Mouse (Mus musculus): Measurements from ENCODE around the gene Cx3cl1. TPM values are rescaled to one million over a fixed set of nuclear protein-coding genes. Genes with fewer than 3 reads are reported as not detected.

The Cx3cl1 gene
- total RNA-seq, 2 experiments from 2014 or later: 0.38 to 7.5 TPM

DNA sequence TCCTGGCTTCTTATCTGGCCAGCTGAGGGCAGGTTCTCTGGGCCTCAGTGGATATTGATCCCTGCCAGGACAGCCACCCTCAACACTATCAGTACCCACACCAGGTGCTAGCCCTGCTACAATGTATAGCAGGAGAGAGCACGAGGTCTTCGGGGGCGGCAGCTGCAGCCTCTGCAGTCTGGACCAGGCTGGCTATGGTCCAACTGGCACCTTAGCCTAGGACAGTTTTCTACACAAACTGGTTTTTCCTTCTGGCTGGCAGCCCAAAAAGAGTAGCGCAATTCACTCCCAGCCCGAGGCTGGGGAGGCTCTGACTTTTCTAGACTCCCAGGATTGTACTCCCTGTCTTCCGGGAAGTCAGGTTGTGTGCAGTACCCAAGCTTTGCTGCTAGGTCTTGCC, 864 bp upstream of the Cx3cl1 start:
- ATAC-seq (replicated peaks; ENCODE audit: low FRiP score, poor library complexity, severe bottlenecking): peak; percentile 75

DNA sequence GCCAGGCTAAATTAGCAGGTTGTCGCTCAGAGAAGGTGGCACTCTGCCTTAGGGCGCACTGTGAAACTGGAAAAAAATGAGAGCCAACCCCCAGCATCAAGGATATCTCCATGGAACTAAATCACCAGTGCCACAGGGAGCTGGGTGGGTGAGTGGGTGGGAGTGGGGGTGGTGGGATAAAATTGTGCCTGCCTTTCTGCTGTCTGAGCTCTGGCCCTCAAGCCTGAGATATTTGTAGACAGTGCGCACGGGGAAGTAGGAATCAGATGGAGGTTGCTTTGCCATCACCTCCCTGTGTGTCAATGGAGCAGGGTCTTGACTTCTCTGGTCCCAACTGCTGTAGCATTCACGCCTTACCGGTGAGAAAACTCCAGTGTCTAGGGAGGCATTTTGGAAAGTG, 1.2 kb downstream of the Cx3cl1 start:
- ATAC-seq (replicated peaks; ENCODE audit: low FRiP score, poor library complexity, severe bottlenecking): no peak

- ATAC-seq (replicated peaks; ENCODE audit: low FRiP score, poor library complexity, severe bottlenecking): no peak
Measured at GRCm38 (mm10) chr8:94773700-94774171, 1.9 kb downstream of the Cx3cl1 start.

- ATAC-seq (replicated peaks; ENCODE audit: low FRiP score, poor library complexity, severe bottlenecking): no peak
Measured at GRCm38 (mm10) chr8:94774601-94775000, 2.8 kb downstream of the Cx3cl1 start.

DNA sequence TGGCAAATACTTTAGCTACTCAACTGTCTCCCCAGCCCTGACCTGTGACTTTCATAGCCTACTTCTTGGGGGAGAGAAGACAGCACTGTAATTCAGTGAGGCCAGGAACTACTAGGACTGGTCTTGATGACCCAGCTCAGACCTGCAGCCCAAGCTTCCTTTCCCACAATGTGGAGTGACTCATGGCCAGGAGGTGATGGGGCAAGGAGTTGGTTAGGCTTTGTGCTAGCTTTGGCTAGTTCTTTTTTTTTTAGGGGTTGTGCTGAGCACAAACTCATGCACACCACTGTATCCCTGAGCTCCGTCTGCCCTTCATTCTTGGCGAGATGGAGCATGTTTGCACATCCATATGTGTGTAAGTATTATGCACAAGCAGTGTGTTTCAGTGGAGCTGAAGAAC, 4.5 kb downstream of the Cx3cl1 start:
- ATAC-seq (replicated peaks; ENCODE audit: low FRiP score, poor library complexity, severe bottlenecking): no peak

GRCm38 (mm10) chr8:94778036-94778435, 6.2 kb downstream of the Cx3cl1 start:
- no peak for ATAC-seq (replicated peaks; ENCODE audit: low FRiP score, poor library complexity, severe bottlenecking)

- ATAC-seq (replicated peaks; ENCODE audit: low FRiP score, poor library complexity, severe bottlenecking): no peak
Measured at GRCm38 (mm10) chr8:94778473-94778872, 6.7 kb downstream of the Cx3cl1 start.

DNA sequence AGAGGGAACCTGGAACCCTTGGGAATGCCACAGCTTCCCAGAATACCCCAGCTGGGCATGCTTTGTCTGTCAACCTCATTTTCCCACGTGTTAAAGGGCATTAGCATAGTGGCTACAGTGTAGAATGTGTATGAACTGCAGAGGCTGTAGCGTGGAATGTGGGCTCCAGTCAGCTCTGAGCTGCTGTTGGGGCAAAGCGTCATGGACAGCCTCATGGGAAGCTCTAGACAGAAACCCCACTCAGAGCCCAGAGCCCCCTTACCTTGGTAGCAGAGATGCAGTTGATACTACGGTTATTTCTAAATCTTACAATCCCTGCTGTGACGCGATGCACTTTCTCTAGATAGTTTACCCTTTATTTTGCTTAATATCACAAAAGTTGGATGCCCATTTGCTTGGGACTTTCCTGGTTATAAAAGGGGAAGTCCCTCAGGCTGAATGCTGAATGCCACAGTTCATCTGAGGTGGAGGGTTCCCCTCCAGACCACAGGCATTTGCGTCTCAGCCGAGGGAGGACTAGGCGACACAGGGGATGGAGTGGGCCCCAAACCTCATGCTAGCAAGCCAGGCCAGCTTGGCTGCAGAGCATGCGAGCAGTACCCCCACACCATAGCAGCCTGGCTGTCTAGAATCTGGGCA, 7.2 kb downstream of the Cx3cl1 start:
- ATAC-seq (replicated peaks; ENCODE audit: low FRiP score, poor library complexity, severe bottlenecking): no peak

DNA sequence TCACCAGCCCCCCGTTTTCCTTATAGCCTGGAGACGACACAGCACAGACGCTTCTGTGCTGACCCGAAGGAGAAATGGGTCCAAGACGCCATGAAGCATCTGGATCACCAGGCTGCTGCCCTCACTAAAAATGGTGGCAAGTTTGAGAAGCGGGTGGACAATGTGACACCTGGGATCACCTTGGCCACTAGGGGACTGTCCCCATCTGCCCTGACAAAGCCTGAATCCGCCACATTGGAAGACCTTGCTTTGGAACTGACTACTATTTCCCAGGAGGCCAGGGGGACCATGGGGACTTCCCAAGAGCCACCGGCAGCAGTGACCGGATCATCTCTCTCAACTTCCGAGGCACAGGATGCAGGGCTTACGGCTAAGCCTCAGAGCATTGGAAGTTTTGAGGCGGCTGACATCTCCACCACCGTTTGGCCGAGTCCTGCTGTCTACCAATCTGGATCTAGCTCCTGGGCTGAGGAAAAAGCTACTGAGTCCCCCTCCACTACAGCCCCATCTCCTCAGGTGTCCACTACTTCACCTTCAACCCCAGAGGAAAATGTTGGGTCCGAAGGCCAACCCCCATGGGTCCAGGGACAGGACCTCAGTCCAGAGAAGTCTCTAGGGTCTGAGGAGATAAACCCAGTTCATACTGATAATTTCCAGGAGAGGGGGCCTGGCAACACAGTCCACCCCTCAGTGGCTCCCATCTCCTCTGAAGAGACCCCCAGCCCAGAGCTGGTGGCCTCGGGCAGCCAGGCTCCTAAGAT, 7.9 kb downstream of the Cx3cl1 start:
- no peak for ATAC-seq (replicated peaks; ENCODE audit: low FRiP score, poor library complexity, severe bottlenecking)

GRCm38 (mm10) chr8:94780491-94781154, 8.8 kb downstream of the Cx3cl1 start:
- no peak for ATAC-seq (replicated peaks; ENCODE audit: low FRiP score, poor library complexity, severe bottlenecking)

DNA sequence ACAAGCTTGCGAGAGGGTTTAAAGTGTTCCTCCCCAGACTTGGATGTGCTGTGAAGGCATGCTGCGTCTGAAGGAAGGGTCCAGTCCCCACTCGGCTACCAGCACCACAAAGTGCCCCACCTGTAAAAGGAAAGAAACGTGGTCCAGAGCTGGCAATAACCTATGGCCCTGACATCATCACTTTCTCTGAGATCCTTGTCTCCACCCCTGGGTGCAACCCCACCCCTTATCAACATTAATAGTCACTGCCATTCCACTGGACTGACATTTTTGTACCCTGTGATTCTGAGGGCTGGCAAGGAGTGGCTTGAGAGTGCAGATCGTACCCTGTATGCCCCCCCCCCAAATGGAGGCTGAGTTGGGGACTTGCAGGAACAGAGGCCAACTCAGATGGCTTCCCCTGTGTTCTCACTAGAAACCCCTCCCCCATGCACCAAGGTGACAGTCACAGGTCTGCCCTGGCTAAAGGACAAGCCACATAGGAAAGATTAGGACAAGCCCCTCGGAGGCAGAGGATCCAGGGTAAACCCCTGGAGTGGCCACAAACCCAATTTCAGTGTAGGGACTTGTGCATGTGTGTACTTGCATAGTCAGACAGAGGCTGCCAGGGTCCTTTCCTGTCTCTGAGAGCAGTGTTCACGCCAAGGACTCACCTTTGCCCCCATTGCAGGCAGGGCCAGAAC, 9.5 kb downstream of the Cx3cl1 start:
- no peak for ATAC-seq (replicated peaks; ENCODE audit: low FRiP score, poor library complexity, severe bottlenecking)

GRCm38 (mm10) chr8:94781838-94782235, 10.0 kb downstream of the Cx3cl1 start:
- ATAC-seq (replicated peaks; ENCODE audit: low FRiP score, poor library complexity, severe bottlenecking): no peak

DNA sequence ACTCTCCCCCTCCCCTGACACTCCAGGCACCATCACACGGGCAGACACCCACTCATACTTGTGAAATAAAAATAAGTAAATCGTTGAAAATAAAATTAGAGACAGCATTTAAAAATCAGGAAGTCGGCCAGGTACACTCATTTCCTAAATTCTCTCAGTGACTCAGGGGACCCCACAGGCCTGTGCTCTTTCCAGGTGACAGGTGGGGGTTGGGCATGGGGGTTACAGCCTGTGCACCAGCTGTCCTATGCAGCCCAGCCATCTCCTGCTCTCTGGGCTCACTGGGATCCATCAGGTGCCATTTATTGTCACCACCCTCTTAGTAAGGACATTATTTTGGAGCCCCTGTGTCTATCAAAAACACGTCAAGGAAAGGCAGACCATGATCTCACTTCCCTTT, 12.1 kb downstream of the Cx3cl1 start:
- ATAC-seq (replicated peaks; ENCODE audit: low FRiP score, poor library complexity, severe bottlenecking): no peak

- peak; percentile 60 for ATAC-seq (replicated peaks; ENCODE audit: low FRiP score, poor library complexity, severe bottlenecking)
Measured at GRCm38 (mm10) chr8:94785247-94785985, 13.6 kb downstream of the Cx3cl1 start.

GRCm38 (mm10) chr8:94785995-94786595, 14.3 kb downstream of the Cx3cl1 start:
- ATAC-seq (replicated peaks; ENCODE audit: low FRiP score, poor library complexity, severe bottlenecking): no peak

- peak; percentile 83 for ATAC-seq (replicated peaks; ENCODE audit: low FRiP score, poor library complexity, severe bottlenecking)
Measured at GRCm38 (mm10) chr8:94787524-94788501, 16.0 kb downstream of the Cx3cl1 start.

DNA sequence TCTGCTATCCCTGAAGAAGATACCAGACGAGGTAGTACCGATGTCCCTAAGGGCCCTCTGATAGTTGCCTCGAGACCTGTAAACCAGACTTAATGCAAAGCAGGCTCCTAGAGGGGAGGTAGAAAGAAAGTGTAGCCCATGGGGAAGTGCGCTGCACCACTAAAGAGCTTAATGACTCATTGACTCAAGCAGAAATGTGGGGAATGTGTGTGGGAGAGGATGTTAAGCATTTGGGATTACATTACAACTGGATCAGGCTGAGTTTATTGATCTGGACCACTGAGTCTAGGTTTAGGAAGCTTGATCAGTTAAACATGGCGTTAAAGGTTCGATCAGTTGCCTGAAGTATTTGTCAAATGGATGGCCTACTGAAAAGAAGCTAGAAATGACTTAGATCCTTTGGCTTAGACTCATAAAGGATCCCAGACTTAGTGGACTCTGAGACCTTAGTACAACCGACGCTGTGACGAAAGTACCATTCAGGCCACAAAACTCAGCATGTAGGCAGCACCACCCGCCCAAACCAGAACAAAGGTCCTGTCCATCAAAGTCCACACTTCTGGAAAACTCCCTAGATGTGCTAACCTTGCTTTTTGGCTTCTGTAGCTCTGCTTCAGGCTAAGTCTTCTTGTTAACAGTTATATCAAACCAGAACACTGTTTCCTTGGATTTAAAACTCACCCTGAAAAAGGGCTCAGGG, 17.6 kb downstream of the Cx3cl1 start:
- ATAC-seq (replicated peaks; ENCODE audit: low FRiP score, poor library complexity, severe bottlenecking): no peak

- ATAC-seq (replicated peaks; ENCODE audit: low FRiP score, poor library complexity, severe bottlenecking): peak; percentile 88
Measured at GRCm38 (mm10) chr8:94794368-94794767, 22.6 kb downstream of the Cx3cl1 start.
